Mouse (Mus musculus) urinary bladder, adult 2 months (tissue): Measurements from ENCODE around the gene Nfkbid. TPM values are rescaled to one million over a fixed set of nuclear protein-coding genes. Genes with fewer than 3 reads are reported as not detected.
"Not testable (repeated sequence)": the region's sequence is repeated elsewhere in the genome, so short reads cannot be mapped to it uniquely, and the experiment has no call there.

Experiments used
- DNase-seq: peaks from one replicate; pipeline ENCODE4 v3.0.0; 2022; ENCODE audit warnings: low spot score
- polyA plus RNA-seq: library from polyadenylated mRNA; depleted of rRNA; stranded (reverse); fragments of >200 nt; gene quantifications from 2 replicates; pipeline ENCODE4 v1.2.3, GENCODE M21; 2012; rRNA removed

Gene Nfkbid
- polyA plus RNA-seq, 1 experiment: 2.0 TPM

DNA sequence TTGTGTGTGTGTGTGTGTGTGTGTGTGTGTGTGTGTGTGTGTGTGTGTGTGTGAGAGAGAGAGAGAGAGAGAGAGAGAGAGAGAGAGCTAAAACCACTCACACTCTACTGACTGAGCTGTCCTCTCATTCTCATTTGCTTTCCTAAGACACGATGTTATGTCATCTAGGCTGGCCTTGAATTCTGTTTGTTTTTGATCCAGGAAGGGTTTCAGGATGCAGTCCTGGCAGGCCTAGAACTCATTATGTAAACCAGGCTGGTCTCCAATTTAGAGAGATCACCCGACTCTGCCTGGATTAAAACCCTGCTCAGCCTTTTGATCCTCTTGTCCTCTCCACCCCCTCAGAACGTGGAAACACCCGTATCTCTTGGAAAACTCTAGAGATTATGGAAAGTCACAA is 42.5 kb downstream of the Nfkbid start:
- no peak for DNase-seq

DNA sequence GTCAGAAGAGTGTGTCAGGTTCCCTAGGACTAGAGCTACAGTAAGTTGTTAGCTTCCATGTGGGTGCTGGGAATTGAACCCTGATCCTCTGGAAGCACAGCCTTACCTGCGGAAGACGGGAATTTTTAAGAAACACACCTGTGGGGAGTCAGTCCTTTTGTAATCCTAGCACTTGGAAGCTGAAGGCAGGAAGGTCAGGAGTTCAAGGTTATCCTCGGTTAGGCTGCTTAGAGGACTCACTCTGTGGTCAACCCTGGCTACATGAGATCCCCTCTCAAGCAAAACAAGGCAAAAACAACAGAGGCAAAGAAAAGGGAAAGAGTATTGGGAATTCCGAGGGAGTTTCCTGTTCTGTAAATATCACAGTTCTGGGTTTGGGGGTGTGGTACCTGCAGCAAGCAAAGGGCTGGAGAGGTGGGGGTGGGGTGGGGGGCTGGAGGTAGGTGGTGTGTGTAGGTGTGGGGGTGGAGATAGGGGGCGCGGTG is 43.3 kb downstream of the Nfkbid start:
- no peak for DNase-seq

DNA sequence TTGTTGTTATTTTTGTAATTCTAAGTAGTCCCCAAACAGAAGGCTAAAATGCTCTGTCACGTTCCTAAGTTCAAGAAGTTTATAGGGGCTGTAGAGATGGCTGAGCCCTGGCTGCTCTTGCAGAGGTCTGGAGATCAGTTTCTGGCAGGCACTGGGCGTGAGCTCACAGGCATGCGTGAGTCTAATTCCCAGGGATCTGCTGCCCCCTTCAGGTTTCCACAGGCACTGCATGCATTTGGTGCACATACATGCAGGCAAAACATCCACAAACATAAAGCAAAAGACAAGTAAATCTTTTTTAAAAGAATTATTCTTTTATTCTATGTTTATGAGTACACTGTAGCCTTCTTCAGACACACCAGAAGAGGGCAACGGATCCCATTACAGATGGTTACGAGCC is 50.9 kb downstream of the Nfkbid start:
- no peak for DNase-seq

DNA sequence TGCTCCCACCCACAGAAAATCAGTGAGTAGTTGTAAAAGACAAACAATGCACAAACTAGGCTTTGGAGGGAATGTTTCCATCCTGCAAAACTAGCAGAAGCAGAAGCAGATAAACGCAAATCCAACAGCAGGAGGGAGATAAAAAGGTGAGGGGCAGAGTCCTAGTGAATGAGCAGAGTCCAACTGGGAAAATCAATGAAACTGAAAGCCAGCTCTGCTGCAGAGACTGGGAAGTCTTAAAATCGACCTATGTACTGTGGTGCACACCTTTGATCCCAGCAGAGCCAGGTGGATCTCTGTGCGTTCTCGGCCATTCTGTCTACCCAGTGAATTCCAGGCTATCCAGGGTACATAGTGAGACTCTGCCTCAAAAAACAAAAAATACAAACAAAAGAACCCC is 53.5 kb downstream of the Nfkbid start:
- no peak for DNase-seq

DNA sequence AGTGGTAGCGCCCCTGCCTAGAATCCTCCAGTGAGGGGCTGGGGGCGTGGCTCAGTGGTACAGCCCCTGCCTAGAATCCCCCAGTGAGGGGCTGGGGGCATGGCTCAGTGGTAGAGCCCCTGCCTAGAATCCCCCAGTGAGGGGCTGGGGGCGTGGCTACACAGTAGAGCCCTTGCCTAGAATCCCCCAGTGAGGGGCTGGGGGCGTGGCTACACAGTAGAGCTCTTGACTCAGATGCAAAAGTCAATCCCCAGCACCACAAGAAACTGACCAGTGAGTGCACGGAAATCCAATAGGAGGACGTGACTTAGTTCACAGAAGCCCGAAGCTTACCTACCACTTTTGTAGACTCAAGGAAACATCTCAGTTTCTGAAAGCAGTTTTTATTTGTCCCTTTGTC is 54.6 kb downstream of the Nfkbid start:
- DNase-seq: not testable (repeated sequence)

- DNase-seq: no peak
Observed at GRCm38 (mm10) chr7:30477415-30478381, 56.2 kb downstream of the Nfkbid start.

Other genes with a start within 250 kb of the Nfkbid start
- gene Cox7a1, start 237.6 kb upstream of the Nfkbid start, polyA plus RNA-seq: 16.9 and 19.4 TPM in 2 replicates
- gene Capns1, start 222.9 kb upstream of the Nfkbid start, polyA plus RNA-seq: 449 and 545 TPM in 2 replicates
- gene Polr2i, start 189.8 kb upstream of the Nfkbid start, polyA plus RNA-seq: 107 and 140 TPM in 2 replicates
- gene Tbcb, start 189.5 kb upstream of the Nfkbid start, polyA plus RNA-seq: 84.3 and 84.5 TPM in 2 replicates
- gene Ovol3, start 186.0 kb upstream of the Nfkbid start, polyA plus RNA-seq: 0.31 TPM in 1 of 2 replicates, not detected in the other
- gene Thap8, start 141.6 kb upstream of the Nfkbid start, polyA plus RNA-seq: 0.18 and 0.36 TPM in 2 replicates
- 10.2 and 11.4 TPM in 2 replicates for gene Wdr62, start 141.3 kb upstream of the Nfkbid start, polyA plus RNA-seq
- 23.7 and 47.9 TPM in 2 replicates for gene Clip3, start 130.0 kb upstream of the Nfkbid start, polyA plus RNA-seq
- gene Alkbh6, start 113.0 kb upstream of the Nfkbid start, polyA plus RNA-seq: 68.0 and 80.2 TPM in 2 replicates
- 5.4 and 9.1 TPM in 2 replicates for gene Syne4, start 106.9 kb upstream of the Nfkbid start, polyA plus RNA-seq
- 0.57 and 0.72 TPM in 2 replicates for gene E130208F15Rik, start 100.0 kb upstream of the Nfkbid start, polyA plus RNA-seq
- 12.8 and 15.4 TPM in 2 replicates for gene Sdhaf1, start 97.8 kb upstream of the Nfkbid start, polyA plus RNA-seq
- gene Lrfn3, start 59.0 kb upstream of the Nfkbid start, polyA plus RNA-seq: 7.9 and 11.9 TPM in 2 replicates
- gene Tyrobp, start 8.0 kb upstream of the Nfkbid start, polyA plus RNA-seq: 85.1 and 117 TPM in 2 replicates
- gene Hcst, start 1.9 kb upstream of the Nfkbid start, polyA plus RNA-seq: 3.3 and 3.8 TPM in 2 replicates
- 4.2 and 4.5 TPM in 2 replicates for gene Aplp1, start 23.8 kb downstream of the Nfkbid start, polyA plus RNA-seq
- gene Kirrel2, start 36.0 kb downstream of the Nfkbid start, polyA plus RNA-seq: not detected in 2 replicates
- not detected in 2 replicates for gene Nphs1, start 36.6 kb downstream of the Nfkbid start, polyA plus RNA-seq
- not detected in 2 replicates for gene Prodh2, start 71.9 kb downstream of the Nfkbid start, polyA plus RNA-seq
- gene Arhgap33, start 113.3 kb downstream of the Nfkbid start, polyA plus RNA-seq: 6.9 and 7.7 TPM in 2 replicates
- gene Hspb6, start 130.4 kb downstream of the Nfkbid start, polyA plus RNA-seq: 342 and 444 TPM in 2 replicates
- 11.0 and 12.0 TPM in 2 replicates for gene Proser3, start 130.6 kb downstream of the Nfkbid start, polyA plus RNA-seq
- 33.8 and 36.5 TPM in 2 replicates for gene Lin37, start 138.1 kb downstream of the Nfkbid start, polyA plus RNA-seq
- 69.1 and 74.1 TPM in 2 replicates for gene U2af1l4, start 141.6 kb downstream of the Nfkbid start, polyA plus RNA-seq
- gene Gm49396, start 141.6 kb downstream of the Nfkbid start, polyA plus RNA-seq: 2.8 and 5.1 TPM in 2 replicates
- 151 and 174 TPM in 2 replicates for gene Psenen, start 141.9 kb downstream of the Nfkbid start, polyA plus RNA-seq
- gene Igflr1, start 143.7 kb downstream of the Nfkbid start, polyA plus RNA-seq: 3.6 and 4.9 TPM in 2 replicates
- 38.3 and 40.2 TPM in 2 replicates for gene Kmt2b, start 167.0 kb downstream of the Nfkbid start, polyA plus RNA-seq
- 1.8 and 2.4 TPM in 2 replicates for gene Zbtb32, start 177.2 kb downstream of the Nfkbid start, polyA plus RNA-seq
- gene Upk1a, start 191.1 kb downstream of the Nfkbid start, polyA plus RNA-seq: 2,098 and 2,832 TPM in 2 replicates
- gene Cox6b1, start 204.4 kb downstream of the Nfkbid start, polyA plus RNA-seq: 703 and 875 TPM in 2 replicates
- not detected in 2 replicates for gene Etv2, start 214.1 kb downstream of the Nfkbid start, polyA plus RNA-seq
- gene Rbm42, start 228.6 kb downstream of the Nfkbid start, polyA plus RNA-seq: 58.5 and 64.1 TPM in 2 replicates
- gene Haus5, start 243.3 kb downstream of the Nfkbid start, polyA plus RNA-seq: 9.4 and 13.2 TPM in 2 replicates
- not detected in 2 replicates for gene Pmis2, start 249.9 kb downstream of the Nfkbid start, polyA plus RNA-seq